Mouse (Mus musculus): ENCODE measurements around the gene Actr3b. TPM values are rescaled to one million over a fixed set of nuclear protein-coding genes. Genes with fewer than 3 reads are reported as not detected.
"Not testable (repeated sequence)": the region's sequence is repeated elsewhere in the genome, so short reads cannot be mapped to it uniquely, and the experiment has no call there.

The Actr3b gene
- 0.43 and 1.7 TPM in 2 replicates for polyA plus RNA-seq (2012; rRNA removed)

DNA sequence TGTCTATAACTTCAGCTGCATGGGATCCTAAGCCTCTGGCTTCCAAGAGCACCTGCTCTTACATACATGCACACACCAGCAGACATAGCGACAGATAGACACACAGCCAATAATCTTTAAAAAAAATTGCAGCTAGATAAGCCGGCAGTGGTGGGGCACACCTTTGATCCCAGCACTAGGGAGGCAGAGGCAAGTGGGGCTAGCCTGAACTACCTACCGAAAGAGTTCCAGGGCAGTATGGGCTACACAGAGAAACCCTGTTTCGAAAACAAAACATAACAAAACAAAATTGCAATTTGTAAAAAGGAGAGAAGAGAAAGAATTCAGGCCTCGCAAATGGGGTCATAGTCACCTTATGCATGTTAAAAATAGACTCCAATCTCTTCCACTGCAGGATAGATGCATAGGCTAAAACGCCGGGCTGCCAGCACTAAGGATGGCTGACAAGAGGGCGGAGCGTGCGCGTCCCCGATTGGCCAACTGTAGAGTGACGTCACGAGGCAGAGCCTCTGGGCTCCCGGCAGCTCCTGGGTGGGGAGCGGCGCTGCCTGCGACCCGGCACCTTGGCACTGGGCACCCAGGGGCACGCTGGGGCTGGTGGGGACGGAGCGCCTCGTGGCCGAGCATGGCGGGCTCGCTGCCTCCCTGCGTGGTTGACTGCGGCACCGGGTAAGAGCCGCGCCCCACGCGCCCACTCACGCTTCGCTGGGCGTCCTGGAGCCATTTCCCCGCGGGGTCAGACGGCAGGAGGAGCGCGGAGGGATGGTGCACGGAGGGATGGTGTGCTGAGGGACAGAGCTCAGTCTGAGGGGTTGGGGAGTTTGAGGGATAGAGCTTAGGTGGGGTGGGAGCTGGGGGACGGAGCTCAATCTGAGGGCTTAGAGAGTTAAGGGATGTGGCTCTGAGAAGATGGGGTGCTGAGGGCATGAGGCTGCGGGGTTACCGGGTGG, at the start of gene Actr3b:
Actr3b (plus strand) TSS at position 538 of the 950 bp plus-strand sequence.
- peak; percentile 83 for DNase-seq
- peaks cover 5% of the 10 kb centered on the region for H3K4me1 ChIP-seq (replicated peaks; ENCODE audit: control insufficient read depth, insufficient read depth, low read length)
- no peak within 1 kb of the TSS for H3K27ac ChIP-seq (ENCODE audit: control insufficient read depth, insufficient read depth, low read length)
- 4% methylated on average over 45 of the region's 45 CpGs for WGBS
- no peaks in the 10 kb centered on the region for H3K36me3 ChIP-seq (ENCODE audit: control insufficient read depth, insufficient read depth, low read length)
- no peak for TF ChIP-seq CTCF (IDR thresholded peaks at IDR 0.05; ENCODE audit: borderline replicate concordance, control insufficient read depth, extremely low read depth, insufficient read depth, low read length, poor library complexity)
- no peak for TF ChIP-seq POLR2A (IDR thresholded peaks at IDR 0.05; ENCODE audit: control insufficient read depth, extremely low read depth, insufficient read depth, low read length, poor library complexity)
- peak within 1 kb of the TSS; percentile 43 for H3K4me3 ChIP-seq (ENCODE audit: control insufficient read depth, insufficient read depth, low read length)
- no peaks in the 10 kb centered on the region for H3K27me3 ChIP-seq (ENCODE audit: control insufficient read depth, insufficient read depth, low read length)

GRCm38 (mm10) chr5:25713001-25713706, 46.6 kb upstream of the Actr3b start:
- WGBS = 98% methylated on average over 4 of the region's 4 CpGs
- H3K4me1 ChIP-seq (replicated peaks; ENCODE audit: control insufficient read depth, insufficient read depth, low read length); H3K27ac ChIP-seq (ENCODE audit: control insufficient read depth, insufficient read depth, low read length); H3K4me3 ChIP-seq (ENCODE audit: control insufficient read depth, insufficient read depth, low read length); DNase-seq; H3K36me3 ChIP-seq (ENCODE audit: control insufficient read depth, insufficient read depth, low read length); H3K27me3 ChIP-seq (ENCODE audit: control insufficient read depth, insufficient read depth, low read length): not testable (repeated sequence)

GRCm38 (mm10) chr5:25719390-25719789, 40.4 kb upstream of the Actr3b start:
- no peak for TF ChIP-seq CTCF (IDR thresholded peaks at IDR 0.05; ENCODE audit: borderline replicate concordance, control insufficient read depth, extremely low read depth, insufficient read depth, low read length, poor library complexity)
- TF ChIP-seq POLR2A (IDR thresholded peaks at IDR 0.05; ENCODE audit: control insufficient read depth, extremely low read depth, insufficient read depth, low read length, poor library complexity) = no peak
- no peak overlapping the region for H3K27ac ChIP-seq (ENCODE audit: control insufficient read depth, insufficient read depth, low read length)
- no peak overlapping the region for H3K4me3 ChIP-seq (ENCODE audit: control insufficient read depth, insufficient read depth, low read length)
- no peak for DNase-seq
- no peaks in the 10 kb centered on the region for H3K36me3 ChIP-seq (ENCODE audit: control insufficient read depth, insufficient read depth, low read length)
- WGBS = 95% methylated on average over 4 of the region's 4 CpGs
- no peaks in the 10 kb centered on the region for H3K27me3 ChIP-seq (ENCODE audit: control insufficient read depth, insufficient read depth, low read length)
- H3K4me1 ChIP-seq (replicated peaks; ENCODE audit: control insufficient read depth, insufficient read depth, low read length) = no peaks in the 10 kb centered on the region

GRCm38 (mm10) chr5:25723016-25723415, 36.8 kb upstream of the Actr3b start:
- no peaks in the 10 kb centered on the region for H3K36me3 ChIP-seq (ENCODE audit: control insufficient read depth, insufficient read depth, low read length)
- no peak overlapping the region for H3K27ac ChIP-seq (ENCODE audit: control insufficient read depth, insufficient read depth, low read length)
- no peaks in the 10 kb centered on the region for H3K27me3 ChIP-seq (ENCODE audit: control insufficient read depth, insufficient read depth, low read length)
- TF ChIP-seq POLR2A (IDR thresholded peaks at IDR 0.05; ENCODE audit: control insufficient read depth, extremely low read depth, insufficient read depth, low read length, poor library complexity) (no peak), CTCF (IDR thresholded peaks at IDR 0.05; ENCODE audit: borderline replicate concordance, control insufficient read depth, extremely low read depth, insufficient read depth, low read length, poor library complexity) (no peak)
- no peaks in the 10 kb centered on the region for H3K4me1 ChIP-seq (replicated peaks; ENCODE audit: control insufficient read depth, insufficient read depth, low read length)
- DNase-seq = no peak
- H3K4me3 ChIP-seq (ENCODE audit: control insufficient read depth, insufficient read depth, low read length) = no peak overlapping the region
- WGBS = 94% methylated on average over 2 of the region's 2 CpGs

- Histone ChIP-seq H3K36me3 (ENCODE audit: control insufficient read depth, insufficient read depth, low read length) (no peaks in the 10 kb centered on the region), H3K27me3 (ENCODE audit: control insufficient read depth, insufficient read depth, low read length) (no peaks in the 10 kb centered on the region), H3K27ac (ENCODE audit: control insufficient read depth, insufficient read depth, low read length) (no peak overlapping the region), H3K4me1 (replicated peaks; ENCODE audit: control insufficient read depth, insufficient read depth, low read length) (no peaks in the 10 kb centered on the region), H3K4me3 (ENCODE audit: control insufficient read depth, insufficient read depth, low read length) (no peak overlapping the region)
- no peak for DNase-seq
- TF ChIP-seq CTCF (IDR thresholded peaks at IDR 0.05; ENCODE audit: borderline replicate concordance, control insufficient read depth, extremely low read depth, insufficient read depth, low read length, poor library complexity) (no peak), POLR2A (IDR thresholded peaks at IDR 0.05; ENCODE audit: control insufficient read depth, extremely low read depth, insufficient read depth, low read length, poor library complexity) (no peak)
- WGBS = 59% methylated on average over 1 of the region's 1 CpGs
Observed at GRCm38 (mm10) chr5:25724134-25724675, 35.6 kb upstream of the Actr3b start.

DNA sequence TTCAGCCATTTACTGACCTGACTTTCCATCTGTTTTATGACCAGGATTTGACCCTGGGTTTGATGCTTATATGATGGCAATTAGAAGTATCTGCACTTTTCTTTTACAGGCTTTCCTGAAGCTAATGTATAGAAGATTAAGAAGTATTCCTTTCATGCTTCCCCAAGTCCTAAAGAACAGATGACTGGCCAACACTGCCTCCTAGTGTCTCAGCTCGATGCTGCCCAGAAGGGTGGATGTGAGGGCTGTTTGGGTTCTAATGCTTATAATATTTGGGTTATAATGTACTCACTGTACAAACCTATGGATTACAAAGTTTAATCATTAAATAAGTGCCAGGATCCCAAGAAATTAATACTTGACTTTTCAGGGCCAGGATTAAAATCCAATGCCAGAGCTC, 25.5 kb upstream of the Actr3b start:
- Histone ChIP-seq H3K27ac (ENCODE audit: control insufficient read depth, insufficient read depth, low read length) (no peak overlapping the region), H3K4me3 (ENCODE audit: control insufficient read depth, insufficient read depth, low read length) (no peak overlapping the region), H3K27me3 (ENCODE audit: control insufficient read depth, insufficient read depth, low read length) (no peaks in the 10 kb centered on the region), H3K4me1 (replicated peaks; ENCODE audit: control insufficient read depth, insufficient read depth, low read length) (no peaks in the 10 kb centered on the region), H3K36me3 (ENCODE audit: control insufficient read depth, insufficient read depth, low read length) (no peaks in the 10 kb centered on the region)
- WGBS = 8% methylated on average over 1 of the region's 1 CpGs
- peak; percentile 32 for DNase-seq
- TF ChIP-seq POLR2A (IDR thresholded peaks at IDR 0.05; ENCODE audit: control insufficient read depth, extremely low read depth, insufficient read depth, low read length, poor library complexity) (no peak), CTCF (IDR thresholded peaks at IDR 0.05; ENCODE audit: borderline replicate concordance, control insufficient read depth, extremely low read depth, insufficient read depth, low read length, poor library complexity) (no peak)
